Mouse (Mus musculus) olfactory bulb, adult 2 months (tissue): ENCODE measurements around the gene Jakmip3.

Source experiments
- CTCF ChIP-seq: fragments of 200-500 bp; IDR thresholded peaks from 2 replicates; pipeline ENCODE4 v1.5.1; 2012; ENCODE audit warnings: low read depth, mild to moderate bottlenecking, low read length, moderate library complexity; ENCODE audit not compliant: insufficient read depth
- POLR2A ChIP-seq: fragments of 200-500 bp; IDR thresholded peaks from 2 replicates; pipeline ENCODE4 v1.6.1; 2012; ENCODE audit warnings: mild to moderate bottlenecking, low read depth, low read length, moderate library complexity; ENCODE audit not compliant: insufficient read depth

DNA sequence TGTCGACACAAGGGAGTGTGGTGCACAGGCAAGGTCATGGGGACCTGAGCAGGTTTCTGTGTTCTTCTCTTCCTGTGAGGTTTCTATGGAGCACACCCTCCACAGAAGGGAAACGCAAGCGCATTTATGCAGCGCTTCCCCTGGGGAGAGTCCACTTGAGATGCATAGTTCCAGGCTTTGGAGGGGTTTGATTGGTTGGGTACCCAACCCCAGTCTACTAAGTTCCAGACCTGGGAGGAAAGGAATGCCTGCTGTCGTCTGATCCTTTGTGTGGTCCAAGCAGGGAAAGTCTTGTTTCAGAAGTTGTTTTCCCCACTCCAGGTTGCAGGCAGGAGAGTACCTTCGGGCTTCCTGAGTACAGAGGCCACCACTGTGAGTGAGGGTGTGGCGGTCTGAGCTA is 138.6 kb downstream of the Jakmip3 start:
- TF ChIP-seq POLR2A (no peak), CTCF (no peak)
